Mouse (Mus musculus) heart, embryonic 15.5 days (tissue): ENCODE results near the gene Polh. TPM values are rescaled to one million over a fixed set of nuclear protein-coding genes. Genes with fewer than 3 reads are reported as not detected.

Experiments
- ATAC-seq: fragments of 200-750 bp; cut with Nextera tagmentation; replicated peaks from 2 replicates; pipeline ENCODE4 v1.8.0; 2017; ENCODE audit warnings: low read depth, moderate TSS enrichment; ENCODE audit not compliant: insufficient number of reproducible peaks, insufficient read depth, low FRiP score
- H3K27ac ChIP-seq: fragments of 300-500 bp; sonication (generic); 2 replicates; pipeline ENCODE4 v1.5.1; 2015; ENCODE audit warnings: mild to moderate bottlenecking, inconsistent platforms
- H3K27me3 ChIP-seq: fragments of 300-500 bp; sonication (generic); 2 replicates; pipeline ENCODE4 v1.6.1; 2015; ENCODE audit warnings: inconsistent platforms
- H3K36me3 ChIP-seq: fragments of 300-500 bp; sonication (generic); 2 replicates; pipeline ENCODE4 v1.6.1; 2015; ENCODE audit warnings: mild to moderate bottlenecking, inconsistent platforms
- H3K4me1 ChIP-seq: fragments of 300-500 bp; sonication (generic); replicated peaks from 2 replicates; pipeline ENCODE4 v1.6.1; 2015; ENCODE audit warnings: inconsistent platforms
- H3K4me2 ChIP-seq: fragments of 300-500 bp; sonication (generic); 2 replicates; pipeline ENCODE4 v1.6.1; 2015; ENCODE audit warnings: inconsistent platforms, mild to moderate bottlenecking, moderate library complexity
- H3K4me3 ChIP-seq: fragments of 300-500 bp; sonication (generic); 2 replicates; pipeline ENCODE4 v1.5.1; 2015; ENCODE audit warnings: mild to moderate bottlenecking, inconsistent platforms
- H3K9ac ChIP-seq: fragments of 300-500 bp; sonication (generic); 2 replicates; pipeline ENCODE4 v1.6.1; 2015; ENCODE audit warnings: mild to moderate bottlenecking, inconsistent platforms
- H3K9me3 ChIP-seq: fragments of 300-500 bp; sonication (generic); replicated peaks from 2 replicates; pipeline ENCODE4 v1.6.1; 2016; ENCODE audit warnings: inconsistent platforms
- WGBS: fragments of 180-500 bp; shearing (Covaris S2); methylation state at CpG from one replicate; pipeline ENCODE4 v1.1.7; 2015; ENCODE audit warnings: mixed read lengths; 5-methylcytosine and 5-hydroxymethylcytosine counted together
- polyA plus RNA-seq: library from polyadenylated mRNA; unstranded; fragments of >200 nt; fragmentation: Nextera tagmentation; extraction: Ambion mirVana; gene quantifications from 2 replicates; pipeline ENCODE4 v1.2.1, GENCODE M21; 2015

The Polh gene
- polyA plus RNA-seq, 1 experiment from 2014 or later: 11.7 TPM

GRCm38 (mm10) chr17:46237079-46237478 lies 34.6 kb upstream of the Polh start:
- ATAC-seq: no peak
- Histone ChIP-seq H3K4me3 (no peak overlapping the region), H3K9ac (no peak overlapping the region), H3K27me3 (no peaks in the 10 kb centered on the region), H3K4me1 (peaks cover 14% of the 10 kb centered on the region), H3K36me3 (peaks cover 56% of the 10 kb centered on the region), H3K4me2 (no peak overlapping the region), H3K27ac (no peak overlapping the region), H3K9me3 (no peaks in the 10 kb centered on the region)
- WGBS: 80% methylated on average over 6 of the region's 6 CpGs

- Histone ChIP-seq H3K4me1 (peaks cover 14% of the 10 kb centered on the region), H3K27ac (no peak overlapping the region), H3K9ac (no peak overlapping the region), H3K9me3 (no peaks in the 10 kb centered on the region), H3K27me3 (no peaks in the 10 kb centered on the region), H3K36me3 (peaks cover 55% of the 10 kb centered on the region), H3K4me2 (no peak overlapping the region), H3K4me3 (no peak overlapping the region)
- WGBS: 76% methylated on average over 1 of the region's 1 CpGs
- ATAC-seq: no peak
These were observed 33.6 kb upstream of the Polh start for GRCm38 (mm10) chr17:46236067-46236466.

GRCm38 (mm10) chr17:46227576-46227975 lies 25.1 kb upstream of the Polh start:
- no peak overlapping the region for H3K4me2 ChIP-seq
- no peak overlapping the region for H3K27ac ChIP-seq
- H3K9ac ChIP-seq: no peak overlapping the region
- H3K9me3 ChIP-seq: no peaks in the 10 kb centered on the region
- 84% methylated on average over 7 of the region's 7 CpGs for WGBS
- peaks cover 85% of the 10 kb centered on the region for H3K36me3 ChIP-seq
- H3K4me1 ChIP-seq: no peaks in the 10 kb centered on the region
- H3K4me3 ChIP-seq: no peak overlapping the region
- ATAC-seq: no peak
- H3K27me3 ChIP-seq: no peaks in the 10 kb centered on the region

DNA sequence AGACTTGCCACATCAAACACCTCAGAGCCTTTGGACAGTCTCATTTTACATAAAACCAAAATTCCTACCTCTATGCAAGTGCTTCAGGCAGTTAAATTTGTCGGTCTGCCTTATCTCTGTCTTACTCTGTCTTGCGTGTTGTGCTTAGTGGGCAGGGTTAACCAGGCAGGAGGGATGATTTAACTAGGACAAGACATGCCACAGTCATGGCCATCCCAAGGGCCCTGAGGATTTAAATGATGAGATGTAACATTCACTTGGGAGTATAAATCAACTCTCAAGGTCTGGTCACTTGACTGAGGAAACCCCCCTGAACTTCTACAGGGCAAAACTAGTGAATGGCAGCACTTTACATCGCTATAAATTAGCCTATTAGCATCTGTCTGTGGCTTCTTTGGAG lies 19.2 kb upstream of the Polh start:
- Histone ChIP-seq H3K27me3 (no peaks in the 10 kb centered on the region), H3K4me1 (no peaks in the 10 kb centered on the region), H3K4me2 (no peak overlapping the region), H3K9me3 (no peaks in the 10 kb centered on the region), H3K36me3 (peaks cover 90% of the 10 kb centered on the region), H3K9ac (no peak overlapping the region), H3K4me3 (no peak overlapping the region), H3K27ac (no peak overlapping the region)
- 86% methylated on average over 3 of the region's 3 CpGs for WGBS
- no peak for ATAC-seq

- Histone ChIP-seq H3K36me3 (peaks cover 87% of the 10 kb centered on the region), H3K9me3 (no peaks in the 10 kb centered on the region), H3K27ac (no peak overlapping the region), H3K4me2 (no peak overlapping the region), H3K9ac (no peak overlapping the region), H3K27me3 (no peaks in the 10 kb centered on the region), H3K4me3 (no peak overlapping the region), H3K4me1 (no peaks in the 10 kb centered on the region)
- no peak for ATAC-seq
- WGBS: 88% methylated on average over 3 of the region's 3 CpGs
These were observed 8.1 kb upstream of the Polh start for GRCm38 (mm10) chr17:46210550-46210949.

GRCm38 (mm10) chr17:46206676-46207075 lies 4.2 kb upstream of the Polh start:
- Histone ChIP-seq H3K4me3 (no peak overlapping the region), H3K9me3 (no peaks in the 10 kb centered on the region), H3K27me3 (no peaks in the 10 kb centered on the region), H3K4me2 (no peak overlapping the region), H3K9ac (no peak overlapping the region), H3K4me1 (peaks cover 17% of the 10 kb centered on the region), H3K27ac (no peak overlapping the region), H3K36me3 (peaks cover 54% of the 10 kb centered on the region)
- no peak for ATAC-seq

GRCm38 (mm10) chr17:46203078-46203477 lies 633 bp upstream of the Polh start:
- peak overlapping the region; percentile 74 for H3K4me2 ChIP-seq
- peak overlapping the region; percentile 72 for H3K4me3 ChIP-seq
- peaks cover 29% of the 10 kb centered on the region for H3K36me3 ChIP-seq
- H3K4me1 ChIP-seq: peaks cover 29% of the 10 kb centered on the region
- peak; percentile 41 for ATAC-seq
- H3K9me3 ChIP-seq: no peaks in the 10 kb centered on the region
- 0% methylated on average over 20 of the region's 20 CpGs for WGBS
- peak overlapping the region; percentile 74 for H3K9ac ChIP-seq
- H3K27me3 ChIP-seq: no peaks in the 10 kb centered on the region
- H3K27ac ChIP-seq: peak overlapping the region; percentile 70

DNA sequence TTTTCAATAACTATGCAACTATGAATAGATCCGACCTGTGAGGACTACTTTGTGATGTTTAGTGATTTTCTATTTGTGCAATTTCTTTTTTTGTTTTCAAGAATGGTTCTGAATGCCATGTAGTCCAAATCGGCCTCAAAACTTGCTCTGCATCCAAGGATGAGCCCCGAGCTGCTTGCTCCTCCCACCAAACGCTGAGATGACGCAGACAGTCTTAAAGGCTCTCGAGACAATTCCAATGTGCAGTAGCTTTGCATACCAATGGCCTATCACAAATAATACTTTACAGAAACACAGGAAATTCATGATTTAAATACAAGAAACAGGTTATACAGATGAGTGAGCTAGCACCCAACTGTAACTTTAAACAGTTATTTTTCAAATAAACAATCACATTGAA lies 1.3 kb downstream of the Polh start:
- peak overlapping the region; percentile 23; the same call in 1 of the 2 replicates for H3K9ac ChIP-seq
- H3K27me3 ChIP-seq: no peaks in the 10 kb centered on the region
- WGBS: 57% methylated on average over 6 of the region's 6 CpGs
- no peak overlapping the region for H3K27ac ChIP-seq
- H3K4me3 ChIP-seq: peak overlapping the region; percentile 72
- ATAC-seq: no peak
- H3K9me3 ChIP-seq: no peaks in the 10 kb centered on the region
- peaks cover 29% of the 10 kb centered on the region for H3K36me3 ChIP-seq
- H3K4me2 ChIP-seq: peak overlapping the region; percentile 74
- H3K4me1 ChIP-seq: peaks cover 29% of the 10 kb centered on the region

GRCm38 (mm10) chr17:46188829-46189228 lies 13.6 kb downstream of the Polh start:
- Histone ChIP-seq H3K27me3 (no peaks in the 10 kb centered on the region), H3K27ac (no peak overlapping the region), H3K36me3 (peaks cover 89% of the 10 kb centered on the region), H3K9ac (no peak overlapping the region), H3K9me3 (no peaks in the 10 kb centered on the region), H3K4me3 (no peak overlapping the region), H3K4me2 (no peak overlapping the region), H3K4me1 (no peaks in the 10 kb centered on the region)
- 89% methylated on average over 2 of the region's 2 CpGs for WGBS
- ATAC-seq: no peak

DNA sequence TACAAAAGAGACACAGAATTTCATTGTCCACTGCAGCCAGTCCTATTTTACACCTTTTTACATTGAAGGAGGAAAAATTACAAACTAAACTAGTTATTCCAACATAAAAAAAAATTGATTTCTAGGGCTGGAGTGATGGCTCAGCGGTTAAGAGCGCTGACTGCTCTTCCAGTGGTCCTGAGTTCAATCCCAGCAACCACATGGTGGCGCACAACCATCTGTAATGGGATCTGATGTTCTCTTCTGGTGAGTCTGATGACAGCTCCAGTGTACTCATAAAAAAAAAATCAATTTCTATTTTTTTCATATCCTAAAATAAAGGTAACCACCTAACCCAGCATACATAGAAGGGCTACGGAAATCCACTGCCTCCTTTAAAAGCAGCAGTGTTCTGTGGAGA lies 20.2 kb downstream of the Polh start:
- 81% methylated on average over 4 of the region's 4 CpGs for WGBS
- no peak overlapping the region for H3K27ac ChIP-seq
- no peak for ATAC-seq
- H3K4me1 ChIP-seq: no peaks in the 10 kb centered on the region
- no peak overlapping the region for H3K9ac ChIP-seq
- no peak overlapping the region for H3K4me2 ChIP-seq
- H3K27me3 ChIP-seq: no peaks in the 10 kb centered on the region
- H3K4me3 ChIP-seq: no peak overlapping the region
- H3K36me3 ChIP-seq: peaks cover 91% of the 10 kb centered on the region
- no peaks in the 10 kb centered on the region for H3K9me3 ChIP-seq

- Histone ChIP-seq H3K4me3 (no peak overlapping the region), H3K27me3 (no peaks in the 10 kb centered on the region), H3K4me1 (peaks cover 8% of the 10 kb centered on the region; the same call in 1 of the 2 replicates), H3K36me3 (peaks cover 69% of the 10 kb centered on the region), H3K9me3 (no peaks in the 10 kb centered on the region), H3K4me2 (no peak overlapping the region), H3K9ac (no peak overlapping the region), H3K27ac (no peak overlapping the region)
- WGBS: 75% methylated on average over 3 of the region's 3 CpGs
- no peak for ATAC-seq
These were observed 31.9 kb downstream of the Polh start for GRCm38 (mm10) chr17:46170538-46170937.

GRCm38 (mm10) chr17:46168768-46169167 lies 33.7 kb downstream of the Polh start:
- no peak for ATAC-seq
- Histone ChIP-seq H3K36me3 (peaks cover 79% of the 10 kb centered on the region), H3K9me3 (no peaks in the 10 kb centered on the region), H3K27me3 (no peaks in the 10 kb centered on the region), H3K27ac (peak overlapping the region; percentile 16; the same call in 1 of the 2 replicates), H3K9ac (no peak overlapping the region), H3K4me2 (no peak overlapping the region), H3K4me1 (peaks cover 9% of the 10 kb centered on the region; the same call in 1 of the 2 replicates), H3K4me3 (no peak overlapping the region)
- WGBS: 71% methylated on average over 5 of the region's 5 CpGs
